Mouse (Mus musculus) layer of hippocampus, postnatal 14 days (tissue): ENCODE data around the gene Sox2. TPM values are rescaled to one million over a fixed set of nuclear protein-coding genes. Genes with fewer than 3 reads are reported as not detected.

Experiments used
- DNase-seq, 2 experiments: peaks; one replicate each; pipeline ENCODE4 v3.0.0; 2021 to 2022; ENCODE audit warnings: low spot score in 2 of 2, mixed read lengths in 1 of 2
- long read RNA-seq, 2 experiments: library from polyadenylated mRNA; stranded (forward); transcript quantifications; one replicate each; pipeline ENCODE4 v2.0.0; 2021
- total RNA-seq, 2 experiments: library from RNA; stranded (reverse); gene quantifications; 2 replicates each; pipeline ENCODE4 v1.2.3; 2021

Gene Sox2
- 10 to 100 TPM; 48.1 to 50.1 TPM for total RNA-seq
- long read RNA-seq, experiment 1, transcript Sox2-201 (1 exons, 2,057 nt), result major isoform, 57 of 57 reads
- long read RNA-seq, experiment 1, partial matches to known transcripts, result 0 of 57 reads
- long read RNA-seq, experiment 1, other reads (novel, unspliced or antisense), result 0 of 57 reads
- long read RNA-seq, experiment 2, transcript Sox2-201 (1 exons, 2,057 nt), result major isoform, 47 of 47 reads
- long read RNA-seq, experiment 2, partial matches to known transcripts, result 0 of 47 reads
- long read RNA-seq, experiment 2, other reads (novel, unspliced or antisense), result 0 of 47 reads

DNA sequence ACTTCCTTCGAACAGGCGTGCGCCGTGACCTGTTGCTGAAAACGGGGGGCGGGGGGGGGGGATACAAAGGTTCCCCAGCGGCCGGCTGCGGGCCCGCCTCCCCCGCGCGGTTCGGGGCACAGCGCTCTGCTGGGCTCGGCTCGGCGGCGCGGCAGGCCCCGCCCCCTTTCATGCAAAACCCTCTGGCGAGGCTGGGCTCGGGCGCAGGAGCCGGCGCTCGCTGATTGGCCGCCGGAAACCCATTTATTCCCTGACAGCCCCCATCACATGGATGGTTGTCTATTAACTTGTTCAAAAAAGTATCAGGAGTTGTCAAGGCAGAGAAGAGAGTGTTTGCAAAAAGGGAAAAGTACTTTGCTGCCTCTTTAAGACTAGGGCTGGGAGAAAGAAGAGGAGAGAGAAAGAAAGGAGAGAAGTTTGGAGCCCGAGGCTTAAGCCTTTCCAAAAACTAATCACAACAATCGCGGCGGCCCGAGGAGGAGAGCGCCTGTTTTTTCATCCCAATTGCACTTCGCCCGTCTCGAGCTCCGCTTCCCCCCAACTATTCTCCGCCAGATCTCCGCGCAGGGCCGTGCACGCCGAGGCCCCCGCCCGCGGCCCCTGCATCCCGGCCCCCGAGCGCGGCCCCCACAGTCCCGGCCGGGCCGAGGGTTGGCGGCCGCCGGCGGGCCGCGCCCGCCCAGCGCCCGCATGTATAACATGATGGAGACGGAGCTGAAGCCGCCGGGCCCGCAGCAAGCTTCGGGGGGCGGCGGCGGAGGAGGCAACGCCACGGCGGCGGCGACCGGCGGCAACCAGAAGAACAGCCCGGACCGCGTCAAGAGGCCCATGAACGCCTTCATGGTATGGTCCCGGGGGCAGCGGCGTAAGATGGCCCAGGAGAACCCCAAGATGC lies at the start of gene Sox2:
Gene Sox2, plus strand, starts transcription at position 680 of the 895 bp plus-strand sequence.
- DNase-seq, result peak; percentile 76 to 91

GRCm38 (mm10) chr3:34601116-34601515 lies 49.1 kb upstream of the Sox2 start:
- no peak for DNase-seq

DNA sequence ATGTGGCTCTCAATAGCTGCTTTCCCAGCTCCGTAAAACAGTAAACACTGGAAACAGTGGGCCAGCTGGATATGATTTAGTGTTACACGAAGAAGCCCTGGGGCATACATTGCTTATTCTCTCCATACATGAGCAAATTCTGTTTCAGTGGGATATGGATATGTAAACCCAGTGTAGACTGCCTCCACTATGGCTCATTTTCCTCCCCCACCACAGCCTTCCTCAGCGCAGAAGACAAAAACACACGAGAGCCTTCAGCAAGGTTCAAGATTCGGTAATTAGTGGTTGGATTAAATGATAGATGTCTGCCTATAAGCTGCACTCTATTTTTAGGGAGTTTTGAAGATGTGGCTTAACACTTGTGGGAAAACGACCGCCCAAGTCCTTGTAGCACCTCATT lies 36.1 kb upstream of the Sox2 start:
- DNase-seq, result no peak

DNA sequence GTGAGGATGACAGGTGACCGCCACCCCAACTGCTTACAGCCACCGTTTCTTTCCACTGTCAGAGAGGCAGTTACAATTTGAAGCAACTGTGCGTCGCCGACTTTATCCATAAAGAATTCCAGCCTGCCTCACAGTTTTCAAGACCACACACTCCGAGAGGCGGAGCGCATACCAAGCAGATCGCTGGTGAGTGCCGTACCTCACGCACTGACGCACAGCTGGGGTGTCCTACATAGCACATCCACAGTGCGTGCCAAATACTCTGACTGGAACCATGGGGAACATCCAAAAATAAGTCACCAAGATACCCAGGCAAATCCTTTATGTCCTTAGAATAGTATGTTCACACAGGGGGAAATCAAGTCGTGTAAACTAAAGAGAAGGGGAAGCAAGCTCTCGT lies 34.7 kb upstream of the Sox2 start:
- DNase-seq, result no peak

GRCm38 (mm10) chr3:34618934-34619333 lies 31.3 kb upstream of the Sox2 start:
- DNase-seq, result peak in 1 of 2 experiments; percentile 24

GRCm38 (mm10) chr3:34620121-34620520 lies 30.1 kb upstream of the Sox2 start:
- no peak for DNase-seq

- DNase-seq, result no peak
These were observed 25.4 kb upstream of the Sox2 start for GRCm38 (mm10) chr3:34624721-34625270.

GRCm38 (mm10) chr3:34626521-34626920 lies 23.7 kb upstream of the Sox2 start:
- no peak for DNase-seq

DNA sequence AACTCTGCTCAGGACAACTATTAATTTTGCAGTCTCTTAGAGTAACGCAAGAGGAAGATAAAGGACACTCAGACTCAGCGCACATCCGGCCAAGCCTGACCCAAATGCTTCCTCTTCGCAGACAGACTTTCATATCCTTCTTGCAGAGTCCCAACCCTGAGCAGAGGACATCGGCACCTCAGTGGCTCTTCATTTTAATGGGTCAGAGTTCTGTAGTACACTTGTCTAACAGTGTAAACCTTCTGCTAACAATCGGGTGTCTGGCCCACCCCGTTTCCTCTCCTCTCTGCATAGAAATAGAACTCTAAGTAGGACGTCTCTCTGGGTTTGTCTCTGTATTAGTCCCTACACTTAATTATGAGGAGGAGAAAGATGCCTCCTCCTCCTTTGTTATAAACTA lies 20.2 kb upstream of the Sox2 start:
- DNase-seq, result no peak

DNA sequence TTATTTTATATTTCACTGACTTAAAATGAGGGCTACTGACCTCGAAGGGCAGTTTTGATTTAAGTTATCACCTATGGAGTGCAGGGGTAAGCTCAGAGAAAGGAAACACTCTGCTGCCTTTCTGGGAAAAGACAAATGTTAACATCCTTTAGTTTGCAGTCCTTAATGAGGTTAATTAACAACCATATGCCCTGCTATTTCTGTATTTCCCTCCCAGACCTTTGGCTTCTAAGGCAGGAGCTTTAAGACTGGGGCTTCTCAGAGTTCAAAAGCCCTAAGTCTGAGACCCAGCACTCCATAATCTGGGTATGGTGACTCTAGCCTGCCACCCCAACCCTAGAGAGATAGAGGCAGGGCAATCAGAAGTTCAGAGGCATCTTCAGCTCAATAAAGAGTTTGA lies 19.5 kb upstream of the Sox2 start:
- DNase-seq, result no peak

DNA sequence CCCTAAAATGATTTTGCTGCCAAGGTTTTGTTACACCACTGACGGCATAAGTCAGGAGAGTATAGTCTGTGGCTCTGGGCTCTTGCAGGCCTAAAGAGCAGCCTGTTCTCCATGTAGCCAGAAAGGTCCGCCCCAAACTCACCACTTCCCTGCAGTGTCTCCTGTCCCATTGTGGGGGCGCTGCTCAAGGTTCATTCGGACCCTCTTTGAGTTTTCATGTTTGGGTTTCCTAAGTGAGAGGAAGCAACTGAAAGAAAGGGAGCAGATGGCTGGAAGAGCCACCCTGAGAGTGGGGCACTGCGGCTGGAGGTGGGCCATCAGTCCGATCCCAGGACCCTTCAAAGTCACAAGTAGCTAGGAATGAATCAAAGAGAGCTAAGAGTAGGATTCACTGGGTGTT lies 13.2 kb upstream of the Sox2 start:
- no peak for DNase-seq

- DNase-seq, result no peak
These were observed 12.7 kb upstream of the Sox2 start for GRCm38 (mm10) chr3:34637481-34637880.

- peak in 1 of 2 experiments; percentile 7 for DNase-seq
These were observed 12.3 kb upstream of the Sox2 start for GRCm38 (mm10) chr3:34637926-34638325.

DNA sequence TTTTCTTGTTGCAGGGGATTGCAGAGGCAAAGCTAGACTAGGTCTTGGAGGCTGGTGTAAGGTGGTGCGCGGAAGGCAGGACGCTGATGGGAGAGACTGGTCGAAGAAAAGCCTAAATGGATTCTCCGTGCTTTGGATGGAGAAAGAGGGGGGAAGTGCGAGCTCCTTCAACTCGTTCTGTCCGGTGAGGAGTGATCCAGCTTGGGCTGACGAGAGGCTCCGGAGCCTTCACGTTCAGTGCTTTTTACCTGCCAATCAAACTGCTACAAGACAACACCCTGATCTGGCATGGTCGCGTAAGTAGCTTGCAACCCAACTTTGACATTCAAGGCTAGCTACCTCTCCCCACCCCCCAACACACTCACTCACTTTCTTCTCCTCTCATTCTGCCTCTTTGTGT lies 11.9 kb upstream of the Sox2 start:
- peak in 1 of 2 experiments; percentile 29 for DNase-seq

- peak in 1 of 2 experiments; percentile 77 for DNase-seq
These were observed 11.0 kb upstream of the Sox2 start for GRCm38 (mm10) chr3:34639031-34639872.

DNA sequence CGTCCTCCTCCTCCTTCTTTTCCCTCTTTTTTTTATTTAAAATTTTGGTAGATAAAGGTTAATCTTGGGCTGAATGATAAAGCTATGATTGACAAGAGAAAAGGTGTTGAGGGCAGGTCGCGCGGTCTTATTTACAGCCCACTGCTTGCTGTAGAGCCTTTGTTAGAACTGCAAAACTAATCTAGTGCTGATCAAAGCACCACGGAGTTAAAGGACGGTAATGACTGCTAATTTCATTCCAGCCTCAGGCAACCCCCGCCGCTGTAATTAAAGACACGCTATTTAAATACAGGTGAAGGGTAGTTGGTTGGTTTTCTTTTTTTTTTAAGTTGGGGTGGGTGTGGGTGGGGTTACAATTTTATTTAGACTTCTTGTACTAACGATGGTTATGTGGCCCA lies 10.3 kb upstream of the Sox2 start:
- DNase-seq, result peak in 1 of 2 experiments; percentile 10

GRCm38 (mm10) chr3:34640276-34640675 lies 9.9 kb upstream of the Sox2 start:
- DNase-seq, result no peak

DNA sequence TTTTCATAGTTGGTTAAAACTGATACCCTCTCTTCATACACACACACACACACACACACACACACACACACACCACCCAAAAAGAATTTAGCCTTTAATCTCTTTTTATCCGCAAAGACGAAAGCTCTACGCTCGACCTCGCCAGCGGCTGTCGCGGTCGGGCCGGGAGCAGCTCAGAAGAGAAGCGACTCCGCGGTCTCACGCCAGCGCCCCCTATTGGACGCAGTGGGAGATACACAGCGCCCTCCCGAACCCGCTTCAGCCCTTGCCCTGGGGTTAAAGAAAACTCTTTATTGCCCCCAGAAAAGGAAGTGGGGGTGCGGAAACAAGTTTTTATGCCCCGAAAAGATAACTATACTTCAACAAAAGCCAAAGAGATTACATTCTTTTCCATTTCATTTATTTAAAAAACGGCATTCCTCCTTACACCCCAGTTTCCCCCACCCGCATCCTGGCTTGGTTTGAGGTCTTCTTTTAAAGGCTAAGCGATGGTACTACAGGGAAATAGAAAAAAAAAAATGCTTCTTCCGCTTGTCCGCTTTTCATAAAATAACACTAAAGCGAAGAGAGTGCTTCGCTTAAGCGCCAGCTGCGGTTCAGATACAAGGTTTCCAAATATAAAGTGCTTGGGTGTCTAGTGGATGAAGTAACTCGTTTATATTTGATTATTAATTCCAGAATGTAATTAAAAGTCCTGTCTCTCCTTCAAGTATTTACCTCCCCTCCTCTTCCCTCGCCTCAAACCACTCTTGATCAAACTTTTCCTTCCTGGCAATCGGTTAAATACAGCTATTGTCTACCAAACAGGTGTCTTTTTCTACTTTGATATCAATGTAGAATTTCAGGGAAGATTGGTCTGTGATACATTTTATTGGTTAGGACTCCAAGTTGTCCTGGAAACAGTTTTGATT lies 9.3 kb upstream of the Sox2 start:
- peak in 1 of 2 experiments; percentile 67 for DNase-seq

DNA sequence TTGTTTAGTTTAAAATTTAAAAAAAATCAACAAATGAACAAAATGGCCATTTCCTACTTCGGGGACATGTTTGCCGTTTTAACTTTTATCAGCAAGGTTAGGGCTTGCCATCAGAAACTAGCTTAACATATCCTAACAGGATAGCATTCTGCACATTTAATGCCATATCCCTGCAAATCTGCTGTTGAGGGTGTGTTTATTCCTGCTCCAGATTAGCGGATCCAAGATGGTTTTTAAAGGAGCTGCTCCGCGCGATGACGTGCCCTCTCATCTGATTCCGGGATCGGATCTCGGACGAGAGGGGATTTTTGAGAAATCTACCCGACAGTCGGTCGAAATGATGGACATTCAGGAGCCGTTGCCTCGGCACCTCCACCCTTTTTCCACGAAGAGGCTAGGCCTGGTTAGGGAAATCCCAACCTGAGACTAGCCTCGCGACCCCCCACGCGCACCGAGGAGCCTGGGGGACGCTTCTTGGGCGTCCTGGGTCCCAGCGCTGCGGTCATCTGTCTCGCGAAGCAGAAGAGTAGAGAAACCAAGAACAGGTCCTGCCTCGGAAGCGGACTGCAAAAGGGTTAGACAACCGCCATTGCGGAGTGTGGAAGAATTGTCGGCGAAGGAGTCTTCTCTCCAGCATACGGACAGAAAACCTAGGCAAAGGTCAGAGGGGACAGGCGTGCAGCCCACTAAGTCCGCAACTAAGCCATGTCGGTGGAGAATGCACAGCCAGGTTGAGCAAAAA lies 8.3 kb upstream of the Sox2 start:
- peak in 1 of 2 experiments; percentile 28 for DNase-seq
